Mouse (Mus musculus) testis, adult 2 months (tissue): Measurements from ENCODE around the gene Srsf1.

Experiments used
- CTCF ChIP-seq: fragments of 200-500 bp; IDR thresholded peaks from 2 replicates; pipeline ENCODE4 v1.5.1; 2012; ENCODE audit warnings: low read depth, mild to moderate bottlenecking, inconsistent platforms, low read length, moderate library complexity; ENCODE audit not compliant: control insufficient read depth, insufficient read depth, insufficient replicate concordance
- POLR2A ChIP-seq: fragments of 200-500 bp; IDR thresholded peaks from 2 replicates; pipeline ENCODE4 v1.6.1; 2012; ENCODE audit warnings: low read depth, mild to moderate bottlenecking, inconsistent platforms, low read length, moderate library complexity; ENCODE audit not compliant: control insufficient read depth

- TF ChIP-seq POLR2A = no peak
- no peak for TF ChIP-seq CTCF
These were observed 43.0 kb upstream of the Srsf1 start for GRCm38 (mm10) chr11:88004123-88004522.
